Mouse (Mus musculus): Measurements from ENCODE around the gene Nr3c2. TPM values are rescaled to one million over a fixed set of nuclear protein-coding genes. Genes with fewer than 3 reads are reported as not detected.

Nr3c2 gene
- polyA plus RNA-seq, 1 experiment = 0.39 TPM

GRCm38 (mm10) chr8:77279977-77280376 lies 380.7 kb downstream of the Nr3c2 start:
- no peak for TF ChIP-seq POLR2A (IDR thresholded peaks at IDR 0.05; ENCODE audit: borderline replicate concordance, low read depth, low read length)
- TF ChIP-seq CTCF (IDR thresholded peaks at IDR 0.05; ENCODE audit: low read depth, low read length) = no peak
- H3K27ac ChIP-seq (ENCODE audit: insufficient read depth, low read depth, low read length) = no peak overlapping the region
- H3K4me1 ChIP-seq (ENCODE audit: control insufficient read depth, insufficient read depth, low read length) = peaks cover 42% of the 10 kb centered on the region
- no peak overlapping the region for H3K4me3 ChIP-seq (ENCODE audit: insufficient read depth, low read length)

- H3K4me3 ChIP-seq (ENCODE audit: insufficient read depth, low read length) = no peak overlapping the region
- TF ChIP-seq CTCF (IDR thresholded peaks at IDR 0.05; ENCODE audit: low read depth, low read length) = no peak
- TF ChIP-seq POLR2A (IDR thresholded peaks at IDR 0.05; ENCODE audit: borderline replicate concordance, low read depth, low read length) = no peak
- peak overlapping the region; percentile 14 for H3K27ac ChIP-seq (ENCODE audit: insufficient read depth, low read depth, low read length)
- peaks cover 23% of the 10 kb centered on the region for H3K4me1 ChIP-seq (ENCODE audit: control insufficient read depth, insufficient read depth, low read length)
Observed at GRCm38 (mm10) chr8:77282605-77283236, 383.5 kb downstream of the Nr3c2 start.

- TF ChIP-seq CTCF (IDR thresholded peaks at IDR 0.05; ENCODE audit: low read depth, low read length) = no peak
- no peak for TF ChIP-seq POLR2A (IDR thresholded peaks at IDR 0.05; ENCODE audit: borderline replicate concordance, low read depth, low read length)
- H3K4me3 ChIP-seq (ENCODE audit: insufficient read depth, low read length) = no peak overlapping the region
- no peak overlapping the region for H3K27ac ChIP-seq (ENCODE audit: insufficient read depth, low read depth, low read length)
- H3K4me1 ChIP-seq (ENCODE audit: control insufficient read depth, insufficient read depth, low read length) = peaks cover 23% of the 10 kb centered on the region
Observed at GRCm38 (mm10) chr8:77284473-77284872, 385.2 kb downstream of the Nr3c2 start.

GRCm38 (mm10) chr8:77288065-77288464 lies 388.8 kb downstream of the Nr3c2 start:
- no peak for TF ChIP-seq POLR2A (IDR thresholded peaks at IDR 0.05; ENCODE audit: borderline replicate concordance, low read depth, low read length)
- no peak for TF ChIP-seq CTCF (IDR thresholded peaks at IDR 0.05; ENCODE audit: low read depth, low read length)
- H3K4me1 ChIP-seq (ENCODE audit: control insufficient read depth, insufficient read depth, low read length) = peaks cover 17% of the 10 kb centered on the region
- no peak overlapping the region for H3K27ac ChIP-seq (ENCODE audit: insufficient read depth, low read depth, low read length)

GRCm38 (mm10) chr8:77288492-77288891 lies 389.2 kb downstream of the Nr3c2 start:
- H3K4me3 ChIP-seq (ENCODE audit: insufficient read depth, low read length) = no peak overlapping the region
- H3K4me1 ChIP-seq (ENCODE audit: control insufficient read depth, insufficient read depth, low read length) = peaks cover 14% of the 10 kb centered on the region
- no peak overlapping the region for H3K27ac ChIP-seq (ENCODE audit: insufficient read depth, low read depth, low read length)
- TF ChIP-seq POLR2A (IDR thresholded peaks at IDR 0.05; ENCODE audit: borderline replicate concordance, low read depth, low read length) = no peak
- TF ChIP-seq CTCF (IDR thresholded peaks at IDR 0.05; ENCODE audit: low read depth, low read length) = no peak

More at GRCm38 (mm10) chr8:77288065-77288464, 388.8 kb downstream of the Nr3c2 start:
- no peak overlapping the region for H3K4me3 ChIP-seq (ENCODE audit: insufficient read depth, low read length)

- no peak overlapping the region for H3K4me3 ChIP-seq (ENCODE audit: insufficient read depth, low read length)
- H3K4me1 ChIP-seq (ENCODE audit: control insufficient read depth, insufficient read depth, low read length) = peaks cover 6% of the 10 kb centered on the region; the same call in 1 of the 2 replicates
- TF ChIP-seq CTCF (IDR thresholded peaks at IDR 0.05; ENCODE audit: low read depth, low read length) (no peak), POLR2A (IDR thresholded peaks at IDR 0.05; ENCODE audit: borderline replicate concordance, low read depth, low read length) (no peak)
- no peak overlapping the region for H3K27ac ChIP-seq (ENCODE audit: insufficient read depth, low read depth, low read length)
Observed at GRCm38 (mm10) chr8:77292120-77292519, 392.9 kb downstream of the Nr3c2 start.

GRCm38 (mm10) chr8:77292649-77293048 lies 393.4 kb downstream of the Nr3c2 start:
- no peak overlapping the region for H3K27ac ChIP-seq (ENCODE audit: insufficient read depth, low read depth, low read length)
- TF ChIP-seq CTCF (IDR thresholded peaks at IDR 0.05; ENCODE audit: low read depth, low read length) = no peak
- no peak for TF ChIP-seq POLR2A (IDR thresholded peaks at IDR 0.05; ENCODE audit: borderline replicate concordance, low read depth, low read length)
- H3K4me1 ChIP-seq (ENCODE audit: control insufficient read depth, insufficient read depth, low read length) = peaks cover 6% of the 10 kb centered on the region; the same call in 1 of the 2 replicates
- H3K4me3 ChIP-seq (ENCODE audit: insufficient read depth, low read length) = no peak overlapping the region

- H3K4me1 ChIP-seq (ENCODE audit: control insufficient read depth, insufficient read depth, low read length) = peaks cover 6% of the 10 kb centered on the region; the same call in 1 of the 2 replicates
- no peak for TF ChIP-seq CTCF (IDR thresholded peaks at IDR 0.05; ENCODE audit: low read depth, low read length)
- TF ChIP-seq POLR2A (IDR thresholded peaks at IDR 0.05; ENCODE audit: borderline replicate concordance, low read depth, low read length) = no peak
Observed at GRCm38 (mm10) chr8:77294599-77294998, 395.4 kb downstream of the Nr3c2 start.

More at GRCm38 (mm10) chr8:77294599-77294998, 395.4 kb downstream of the Nr3c2 start:
- Histone ChIP-seq H3K4me3 (ENCODE audit: insufficient read depth, low read length) (no peak overlapping the region), H3K27ac (ENCODE audit: insufficient read depth, low read depth, low read length) (no peak overlapping the region)
